Mouse (Mus musculus) liver, embryonic 15.5 days (tissue): ENCODE data around the gene Caly. TPM values are rescaled to one million over a fixed set of nuclear protein-coding genes. Genes with fewer than 3 reads are reported as not detected.

Experiments
- ATAC-seq: fragments of 200-750 bp; cut with Nextera tagmentation; 2 replicates; pipeline ENCODE4 v1.8.0; 2017; ENCODE audit warnings: moderate number of reproducible peaks, mild to moderate bottlenecking, moderate library complexity; ENCODE audit not compliant: insufficient read depth
- H3K27ac ChIP-seq: fragments of 300-500 bp; sonication (generic); replicated peaks from 2 replicates; pipeline ENCODE4 v1.5.1; 2015; ENCODE audit warnings: mild to moderate bottlenecking, inconsistent platforms
- H3K27me3 ChIP-seq: fragments of 300-500 bp; sonication (generic); 2 replicates; pipeline ENCODE4 v1.6.1; 2015; ENCODE audit warnings: mild to moderate bottlenecking, inconsistent platforms
- H3K36me3 ChIP-seq: fragments of 300-500 bp; sonication (generic); replicated peaks from 2 replicates; pipeline ENCODE4 v1.6.1; 2015; ENCODE audit warnings: moderate library complexity, mild to moderate bottlenecking, inconsistent platforms
- H3K4me1 ChIP-seq: fragments of 300-500 bp; sonication (generic); replicated peaks from 2 replicates; pipeline ENCODE4 v1.6.1; 2015; ENCODE audit warnings: inconsistent platforms
- H3K4me2 ChIP-seq: fragments of 300-500 bp; sonication (generic); 2 replicates; pipeline ENCODE4 v1.6.1; 2015; ENCODE audit warnings: moderate library complexity, mild to moderate bottlenecking, inconsistent platforms
- H3K4me3 ChIP-seq: fragments of 300-500 bp; sonication (generic); replicated peaks from 2 replicates; pipeline ENCODE4 v1.5.1; 2015; ENCODE audit warnings: mild to moderate bottlenecking, inconsistent platforms
- H3K9ac ChIP-seq: fragments of 300-500 bp; sonication (generic); 2 replicates; pipeline ENCODE4 v1.6.1; 2015; ENCODE audit warnings: moderate library complexity, mild to moderate bottlenecking, inconsistent platforms
- H3K9me3 ChIP-seq: fragments of 300-500 bp; sonication (generic); replicated peaks from 2 replicates; pipeline ENCODE4 v1.6.1; 2016; ENCODE audit warnings: inconsistent platforms
- WGBS: fragments of 180-500 bp; shearing (Covaris S2); methylation state at CpG from one replicate; pipeline ENCODE4 v1.1.7; 2015; ENCODE audit warnings: mixed read lengths; ENCODE audit not compliant: insufficient replicate concordance; 5-methylcytosine and 5-hydroxymethylcytosine counted together
- polyA plus RNA-seq: library from polyadenylated mRNA; unstranded; fragments of >200 nt; fragmentation: Nextera tagmentation; extraction: Ambion mirVana; gene quantifications from 2 replicates; pipeline ENCODE4 v1.2.1, GENCODE M21; 2015

Gene Caly
- not detected in 2 replicates for polyA plus RNA-seq

DNA sequence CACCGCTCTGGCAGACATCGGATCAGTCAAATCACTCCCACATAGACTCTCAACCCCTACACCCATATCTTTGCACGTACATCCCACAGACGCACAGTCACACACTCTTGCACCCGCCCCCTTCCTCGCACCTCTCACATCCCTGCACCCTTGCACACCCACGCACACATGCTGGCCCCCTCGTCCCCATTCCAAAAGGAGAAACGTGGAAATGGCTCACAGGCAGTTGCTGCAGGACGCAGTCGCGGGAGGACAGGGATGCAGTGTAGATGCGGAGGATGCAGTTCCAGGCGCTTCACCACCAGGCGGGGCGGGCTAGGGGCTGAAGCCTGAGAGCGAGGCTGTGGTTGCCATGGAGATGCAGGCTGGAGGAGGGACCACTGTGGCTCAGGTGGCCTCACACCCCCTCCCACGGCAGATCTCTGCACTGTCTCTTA is at the start of gene Caly:
Gene Caly, minus strand, starts transcription at position 307 of the 437 bp plus-strand sequence.
- no peaks in the 10 kb centered on the region for H3K4me1 ChIP-seq
- H3K9me3 ChIP-seq = no peaks in the 10 kb centered on the region
- no peak within 1 kb of the TSS for H3K4me2 ChIP-seq
- no peaks in the 10 kb centered on the region for H3K36me3 ChIP-seq
- 5% methylated on average over 18 of the region's 18 CpGs for WGBS
- ATAC-seq = no peak
- H3K4me3 ChIP-seq = no peak within 1 kb of the TSS
- H3K27me3 ChIP-seq = peaks cover 48% of the 10 kb centered on the region
- no peak within 1 kb of the TSS for H3K9ac ChIP-seq
- H3K27ac ChIP-seq = no peak within 1 kb of the TSS

DNA sequence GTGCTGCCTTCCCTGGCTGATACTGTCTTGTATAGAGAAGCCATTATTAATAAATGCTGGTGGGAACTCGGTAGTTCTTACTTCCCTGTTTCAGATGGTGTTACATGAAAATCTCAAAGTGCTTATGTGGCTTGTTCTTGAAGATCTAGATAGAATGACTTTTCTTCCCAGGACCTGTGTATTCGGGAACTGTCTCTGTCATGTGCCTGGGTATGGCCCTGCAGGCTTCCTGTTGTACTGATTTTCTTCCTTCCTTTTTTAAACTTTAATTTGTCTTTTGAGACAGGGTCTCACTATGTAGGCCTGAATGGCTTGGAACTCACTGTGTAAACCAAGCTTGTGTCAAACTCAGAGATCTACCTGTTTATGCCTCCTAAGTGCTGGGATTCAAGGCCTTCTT is 45.6 kb upstream of the Caly start:
- no peaks in the 10 kb centered on the region for H3K9me3 ChIP-seq
- WGBS = 25% methylated on average over 2 of the region's 2 CpGs
- no peak for ATAC-seq

DNA sequence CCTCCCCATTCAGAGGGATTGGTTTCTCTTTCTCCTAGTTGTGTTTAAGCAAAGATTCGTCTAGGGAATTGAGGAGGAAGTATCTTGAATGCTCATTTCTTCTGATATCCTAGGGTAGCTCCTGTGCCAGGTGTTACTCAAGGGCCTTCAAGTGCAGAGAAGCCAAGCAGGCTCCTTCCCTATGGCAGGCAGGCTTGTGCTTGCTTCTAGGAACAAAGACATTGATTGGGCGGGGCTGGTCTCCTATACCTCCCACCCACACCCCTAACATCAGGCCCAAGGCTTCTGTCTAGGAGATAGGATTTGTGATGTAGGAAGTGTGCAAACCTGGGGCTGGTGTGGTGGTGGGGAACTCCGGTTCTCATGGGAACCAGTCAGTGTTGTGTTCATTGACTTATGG is 44.6 kb upstream of the Caly start:
- no peak overlapping the region for H3K4me3 ChIP-seq
- no peak overlapping the region for H3K27ac ChIP-seq
- no peak overlapping the region for H3K9ac ChIP-seq
- no peak for ATAC-seq
- peak overlapping the region; percentile 10; the same call in 1 of the 2 replicates for H3K4me2 ChIP-seq
- WGBS = 54% methylated on average over 3 of the region's 3 CpGs
- H3K9me3 ChIP-seq = no peaks in the 10 kb centered on the region
- H3K27me3 ChIP-seq = no peaks in the 10 kb centered on the region
- peaks cover 29% of the 10 kb centered on the region for H3K4me1 ChIP-seq
- peaks cover 10% of the 10 kb centered on the region; the same call in 1 of the 2 replicates for H3K36me3 ChIP-seq

More for the DNA sequence above, 45.6 kb upstream of the Caly start:
- no peak overlapping the region for H3K4me3 ChIP-seq
- H3K36me3 ChIP-seq = peaks cover 10% of the 10 kb centered on the region; the same call in 1 of the 2 replicates
- no peaks in the 10 kb centered on the region for H3K27me3 ChIP-seq
- peaks cover 23% of the 10 kb centered on the region for H3K4me1 ChIP-seq
- H3K9ac ChIP-seq = no peak overlapping the region
- H3K4me2 ChIP-seq = no peak overlapping the region
- H3K27ac ChIP-seq = no peak overlapping the region

DNA sequence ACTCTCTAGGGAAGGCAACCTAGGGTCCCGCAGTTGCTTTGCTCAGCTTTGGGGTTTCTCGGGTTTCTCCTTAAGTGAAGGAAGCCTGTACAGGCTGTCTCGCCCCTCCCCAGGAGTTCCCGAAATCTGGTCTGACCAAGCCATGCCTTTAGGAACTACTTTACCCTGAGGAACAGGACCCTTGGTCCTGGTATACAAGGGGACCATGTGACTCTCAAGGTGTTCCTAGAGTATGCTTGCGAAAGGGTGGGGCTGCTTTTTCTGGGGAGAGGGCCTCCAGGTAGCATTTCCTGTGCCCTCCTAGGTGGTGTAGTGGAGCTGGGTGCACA is 43.6 kb upstream of the Caly start:
- Histone ChIP-seq H3K27me3 (no peaks in the 10 kb centered on the region), H3K4me1 (peaks cover 29% of the 10 kb centered on the region), H3K4me3 (peak overlapping the region; percentile 72), H3K9me3 (no peaks in the 10 kb centered on the region), H3K27ac (peak overlapping the region; percentile 51; the same call in 1 of the 2 replicates), H3K9ac (peak overlapping the region; percentile 78), H3K36me3 (peaks cover 10% of the 10 kb centered on the region; the same call in 1 of the 2 replicates), H3K4me2 (peak overlapping the region; percentile 95)
- WGBS = 7% methylated on average over 5 of the region's 5 CpGs
- ATAC-seq = 0 out of 2 replicates have a peak, but pooled peaks have one; percentile 6

DNA sequence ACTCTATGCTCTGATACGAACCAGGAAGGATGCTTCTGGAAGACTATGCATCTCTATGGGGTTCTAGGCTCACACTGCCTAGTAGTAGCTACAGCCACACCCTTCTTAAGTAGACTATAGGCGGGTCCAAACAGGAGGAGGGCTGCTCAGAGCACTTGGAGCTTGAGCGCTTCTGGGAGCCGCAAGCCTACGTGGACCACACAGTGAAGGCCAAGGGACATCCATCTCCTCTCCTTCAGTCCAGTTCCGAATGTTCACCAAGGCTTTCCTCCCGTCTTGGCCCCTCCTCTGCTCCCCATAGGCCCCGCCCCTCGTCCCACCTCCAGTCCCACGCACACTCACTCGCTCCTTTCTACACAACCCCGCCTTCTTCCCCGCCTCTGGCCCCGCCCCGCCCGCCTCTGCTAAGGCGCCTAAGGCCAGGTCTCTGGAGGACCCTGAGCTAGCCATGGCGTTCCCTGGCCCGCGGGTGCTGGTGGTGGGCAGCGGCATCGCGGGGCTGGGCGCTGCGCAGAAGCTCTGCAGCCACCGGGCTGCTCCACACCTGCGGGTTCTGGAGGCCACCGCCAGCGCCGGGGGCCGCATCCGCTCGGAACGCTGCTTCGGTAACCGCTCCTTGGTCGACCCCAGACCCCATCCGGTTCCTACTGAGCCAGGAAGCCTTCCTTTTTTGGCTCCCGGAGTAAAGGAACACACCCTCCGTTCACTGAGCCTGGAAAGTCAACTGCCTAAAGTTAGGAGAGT is 43.1 kb upstream of the Caly start:
- peak; percentile 98 for ATAC-seq
- Histone ChIP-seq H3K4me2 (peak overlapping the region; percentile 95), H3K27ac (peak overlapping the region; percentile 51; the same call in 1 of the 2 replicates), H3K36me3 (peaks cover 10% of the 10 kb centered on the region; the same call in 1 of the 2 replicates), H3K4me3 (peak overlapping the region; percentile 72), H3K27me3 (no peaks in the 10 kb centered on the region), H3K9ac (peak overlapping the region; percentile 78), H3K9me3 (no peaks in the 10 kb centered on the region), H3K4me1 (peaks cover 29% of the 10 kb centered on the region)
- WGBS = under 1% methylated on average over 40 of the region's 40 CpGs

DNA sequence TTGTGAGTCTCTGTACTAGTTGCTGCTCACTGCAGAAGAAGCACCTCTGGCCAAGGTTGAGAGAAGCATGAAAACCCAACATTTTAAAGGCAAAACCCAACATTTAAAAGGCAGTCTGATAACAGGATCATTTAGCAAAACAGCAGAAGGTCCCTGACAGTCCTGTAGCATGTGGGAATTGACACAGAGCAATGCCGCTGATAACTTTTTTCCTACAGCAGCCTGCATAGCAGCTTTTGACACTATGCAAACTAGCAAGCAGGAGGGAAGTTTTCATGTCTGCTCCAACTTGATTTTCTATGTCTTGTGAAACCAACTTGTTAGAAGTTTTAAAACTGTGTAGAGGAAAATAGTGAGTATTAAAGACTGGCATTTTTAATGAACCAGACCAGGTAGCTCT is 42.0 kb upstream of the Caly start:
- ATAC-seq = no peak
- H3K4me3 ChIP-seq = no peak overlapping the region
- no peaks in the 10 kb centered on the region for H3K27me3 ChIP-seq
- no peak overlapping the region for H3K9ac ChIP-seq
- no peak overlapping the region for H3K27ac ChIP-seq
- 0 out of 2 replicates have a peak, but pooled peaks cover 3% of the 10 kb centered on the region for H3K36me3 ChIP-seq
- no peaks in the 10 kb centered on the region for H3K9me3 ChIP-seq
- H3K4me2 ChIP-seq = no peak overlapping the region
- WGBS = 81% methylated on average over 1 of the region's 1 CpGs
- peaks cover 29% of the 10 kb centered on the region for H3K4me1 ChIP-seq

DNA sequence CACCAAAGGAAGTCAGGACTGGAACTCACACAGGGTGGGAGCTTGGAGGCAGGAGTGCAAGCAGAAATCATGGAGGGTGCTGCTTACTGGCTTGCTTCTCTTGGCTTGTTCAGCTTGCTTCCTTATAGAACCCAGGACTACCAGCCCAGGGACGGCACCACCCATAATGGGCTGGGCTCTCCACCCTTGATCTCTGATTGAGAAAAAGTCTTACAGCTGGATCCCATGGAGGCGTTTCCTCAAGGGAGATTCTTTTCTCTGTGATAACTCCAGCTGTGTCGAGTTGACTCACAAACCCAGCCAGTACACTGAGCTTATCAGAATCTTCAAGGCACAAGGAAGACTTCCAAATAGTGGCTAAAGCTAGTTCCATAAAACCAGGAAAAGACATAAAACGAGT is 40.4 kb upstream of the Caly start:
- peaks cover 29% of the 10 kb centered on the region for H3K4me1 ChIP-seq
- ATAC-seq = no peak
- H3K4me2 ChIP-seq = no peak overlapping the region
- no peak overlapping the region for H3K27ac ChIP-seq
- no peak overlapping the region for H3K4me3 ChIP-seq
- H3K36me3 ChIP-seq = no peaks in the 10 kb centered on the region
- no peaks in the 10 kb centered on the region for H3K27me3 ChIP-seq
- 12% methylated on average over 4 of the region's 4 CpGs for WGBS
- no peaks in the 10 kb centered on the region for H3K9me3 ChIP-seq
- H3K9ac ChIP-seq = no peak overlapping the region

DNA sequence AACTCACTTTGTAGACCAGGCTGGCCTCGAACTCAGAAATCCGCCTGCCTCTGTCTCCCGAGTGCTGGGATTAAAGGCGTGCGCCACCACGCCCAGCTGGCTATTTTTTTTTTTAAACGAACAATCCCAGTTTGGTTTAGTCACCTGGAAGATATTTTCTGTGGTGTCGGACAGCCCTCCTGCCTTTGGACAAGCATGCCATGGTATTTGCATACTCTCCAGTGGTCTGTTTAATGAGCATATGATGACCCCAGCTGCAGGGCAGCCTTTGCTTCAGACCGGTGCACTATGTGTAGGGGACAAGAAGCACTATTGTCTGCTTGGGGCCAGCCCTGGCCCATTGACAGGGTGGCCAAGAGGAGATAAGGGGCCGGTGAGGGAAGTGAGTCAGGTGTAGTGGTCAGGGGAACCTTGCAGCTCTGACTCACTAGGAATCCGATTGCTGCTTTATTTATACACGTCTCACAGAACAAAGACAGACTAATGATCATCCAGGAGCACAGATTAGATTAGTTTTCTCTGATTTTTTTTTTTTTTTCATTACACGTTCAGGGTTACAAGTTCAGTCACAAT is 39.1 kb upstream of the Caly start:
- Histone ChIP-seq H3K4me2 (no peak overlapping the region), H3K4me3 (no peak overlapping the region), H3K4me1 (peaks cover 32% of the 10 kb centered on the region), H3K9me3 (no peaks in the 10 kb centered on the region), H3K27ac (no peak overlapping the region), H3K36me3 (no peaks in the 10 kb centered on the region), H3K9ac (no peak overlapping the region), H3K27me3 (no peaks in the 10 kb centered on the region)
- 55% methylated on average over 13 of the region's 13 CpGs for WGBS
- no peak for ATAC-seq

DNA sequence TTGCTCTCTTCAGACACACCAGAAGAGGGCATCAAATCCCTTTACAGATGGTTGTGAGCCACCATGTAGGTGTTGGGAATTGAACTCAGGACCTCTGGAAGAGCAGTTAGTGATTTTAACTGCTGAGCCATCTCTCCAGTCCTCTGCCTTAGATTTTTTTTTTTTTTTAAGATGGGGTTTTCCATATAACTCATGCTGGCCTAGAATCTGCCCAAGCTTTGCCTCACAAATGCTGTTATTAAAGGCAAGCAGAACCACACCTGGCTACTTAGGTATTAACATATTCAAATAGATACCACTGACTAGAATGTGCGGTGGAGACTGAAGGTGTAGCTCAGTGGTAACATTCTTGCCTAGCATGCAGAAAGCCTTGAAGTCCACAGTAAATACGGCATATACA is 38.1 kb upstream of the Caly start:
- Histone ChIP-seq H3K27me3 (no peaks in the 10 kb centered on the region), H3K36me3 (no peaks in the 10 kb centered on the region), H3K4me2 (no peak overlapping the region), H3K9me3 (no peaks in the 10 kb centered on the region), H3K9ac (no peak overlapping the region), H3K4me3 (no peak overlapping the region), H3K27ac (no peak overlapping the region), H3K4me1 (peaks cover 33% of the 10 kb centered on the region)
- WGBS = 74% methylated on average over 2 of the region's 2 CpGs
- ATAC-seq = no peak

DNA sequence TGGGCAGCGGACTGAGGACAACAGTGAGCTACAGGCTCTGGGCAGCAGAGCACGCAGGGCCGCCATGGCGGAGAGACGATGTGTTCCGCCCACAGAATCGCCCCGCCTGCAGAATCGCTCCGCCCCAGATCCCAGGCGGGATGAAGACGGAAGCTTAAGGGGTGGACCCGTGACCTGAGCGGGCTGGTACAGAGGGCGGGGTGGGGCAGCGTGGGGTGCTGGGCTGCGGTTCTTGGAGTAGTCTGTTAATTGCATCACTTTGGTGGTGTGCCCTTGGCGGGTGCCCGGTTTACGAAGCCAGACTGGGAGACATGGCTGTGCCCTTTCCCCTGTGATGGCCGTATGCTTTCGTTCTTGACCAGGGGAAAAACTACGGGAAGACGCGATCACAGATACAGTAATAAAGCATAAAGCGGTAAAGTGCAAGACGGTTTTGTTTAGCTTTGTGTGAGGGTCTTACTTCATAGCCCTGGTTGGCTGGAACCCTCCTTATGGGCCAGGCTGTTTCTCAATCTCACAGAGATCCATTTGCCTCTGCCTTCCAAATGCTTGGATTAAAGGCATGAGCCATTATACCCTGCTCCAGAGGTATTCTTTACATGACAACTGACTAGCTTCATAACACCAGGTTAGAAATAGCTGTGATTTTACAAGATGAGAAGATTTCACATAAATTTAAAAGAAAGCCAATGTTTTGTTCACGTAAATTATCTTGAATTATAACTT is 34.1 kb upstream of the Caly start, which contains the start of gene Echs1:
Gene Echs1, minus strand, starts transcription at position 148 of the 726 bp plus-strand sequence.
- Histone ChIP-seq H3K36me3 (peaks cover 13% of the 10 kb centered on the region; the same call in 1 of the 2 replicates), H3K4me2 (peak within 1 kb of the TSS; percentile 89)
- WGBS = 2% methylated on average over 28 of the region's 28 CpGs

More for the DNA sequence above, 34.1 kb upstream of the Caly start, which contains the start of gene Echs1:
- H3K4me3 ChIP-seq = peak within 1 kb of the TSS; percentile 68
- H3K4me1 ChIP-seq = peaks cover 21% of the 10 kb centered on the region
- no peaks in the 10 kb centered on the region for H3K27me3 ChIP-seq
- peak within 1 kb of the TSS; percentile 82 for H3K27ac ChIP-seq
- no peaks in the 10 kb centered on the region for H3K9me3 ChIP-seq
- peak; percentile 95 for ATAC-seq
- peak within 1 kb of the TSS; percentile 62 for H3K9ac ChIP-seq
